Mouse (Mus musculus) CH12.LX (cell line): ENCODE results near the gene Gm45837. TPM values are rescaled to one million over a fixed set of nuclear protein-coding genes. Genes with fewer than 3 reads are reported as not detected.

Source experiments
- DNase-seq: peaks from one replicate; pipeline ENCODE4 v3.0.0-alpha.2; 2013; ENCODE audit errors: extremely low read depth
- H3K27ac ChIP-seq: 2 replicates; pipeline ENCODE4 v1.5.1; 2012; ENCODE audit warnings: low read depth, mild to moderate bottlenecking, control low read depth, moderate library complexity; ENCODE audit not compliant: insufficient read depth
- H3K27me3 ChIP-seq: replicated peaks from 2 replicates; pipeline ENCODE3; 2012; ENCODE audit warnings: inconsistent platforms
- H3K36me3 ChIP-seq, 2 experiments: replicated peaks in 1 of 2; 2 replicates each; pipeline versions ENCODE3 to v1.6.1; 2012; ENCODE audit warnings: inconsistent platforms in 1 of 2, low read length in 1 of 2, mild to moderate bottlenecking in 1 of 2, mixed read lengths in 1 of 2, moderate library complexity in 1 of 2; ENCODE audit not compliant: control insufficient read depth in 1 of 2, insufficient read depth in 1 of 2
- H3K4me1 ChIP-seq, 2 experiments: 2 replicates each; pipeline ENCODE4 v1.6.1; 2012; ENCODE audit warnings: inconsistent platforms in 1 of 2, moderate library complexity in 1 of 2; ENCODE audit not compliant: insufficient read depth in 2 of 2, control insufficient read depth in 1 of 2
- H3K4me2 ChIP-seq: 2 replicates; pipeline ENCODE4 v1.6.1; 2012; ENCODE audit warnings: low read depth, mild to moderate bottlenecking, control low read depth; ENCODE audit not compliant: poor library complexity, insufficient read depth, severe bottlenecking
- H3K4me3 ChIP-seq, 3 experiments: fragments of 150-350 bp in 1 of 3; sonication (generic) in 1 of 3; replicated peaks in 1 of 3; 2 replicates each; pipeline versions ENCODE3 to v1.5.1; 2011 to 2012; ENCODE audit warnings: low read depth in 2 of 3, low read length in 2 of 3, mild to moderate bottlenecking in 2 of 3, moderate library complexity in 2 of 3, control low read depth in 1 of 3, improper control_type of control experiment in 1 of 3, inconsistent platforms in 1 of 3, mixed read lengths in 1 of 3; ENCODE audit not compliant: poor library complexity in 1 of 3
- H3K79me2 ChIP-seq: replicated peaks from 2 replicates; pipeline ENCODE4 v1.6.1; 2012; ENCODE audit warnings: mild to moderate bottlenecking, moderate library complexity; ENCODE audit not compliant: control insufficient read depth, poor library complexity, insufficient read depth, severe bottlenecking; ENCODE audit errors: extremely low read depth
- H3K9ac ChIP-seq: 2 replicates; pipeline ENCODE4 v1.6.1; 2012; ENCODE audit warnings: low read depth, mild to moderate bottlenecking, control low read depth, moderate library complexity; ENCODE audit not compliant: insufficient read depth
- H3K9me3 ChIP-seq: replicated peaks from 2 replicates; pipeline ENCODE3; 2012; ENCODE audit warnings: low read length, inconsistent platforms, mixed read lengths
- BHLHE40 ChIP-seq: IDR thresholded peaks from 2 replicates; pipeline ENCODE4 v1.6.1; 2011; ENCODE audit warnings: mild to moderate bottlenecking, low read depth, low read length, improper control_type of control experiment
- CHD1 ChIP-seq: IDR thresholded peaks from 2 replicates; pipeline ENCODE4 v1.6.1; 2012; ENCODE audit warnings: low read depth, low read length, improper control_type of control experiment, inconsistent platforms
- E2F4 ChIP-seq: IDR thresholded peaks from 2 replicates; pipeline ENCODE4 v1.6.1; 2011; ENCODE audit warnings: low read depth, low read length, improper control_type of control experiment; ENCODE audit not compliant: insufficient replicate concordance
- ELF1 ChIP-seq: IDR thresholded peaks from 2 replicates; pipeline ENCODE4 v1.6.1; 2014; ENCODE audit warnings: low read depth, mild to moderate bottlenecking, inconsistent platforms, low read length, improper control_type of control experiment
- EP300 ChIP-seq: IDR thresholded peaks from 2 replicates; pipeline ENCODE4 v1.6.1; 2011; ENCODE audit warnings: low read length, improper control_type of control experiment
- ETS1 ChIP-seq: conservative IDR thresholded peaks from 2 replicates; pipeline ENCODE4 v1.6.1; 2012; ENCODE audit warnings: low read depth, mild to moderate bottlenecking, inconsistent platforms, low read length, improper control_type of control experiment, moderate library complexity
- GABPA ChIP-seq: IDR thresholded peaks from 2 replicates; pipeline ENCODE4 v1.6.1; 2012; ENCODE audit warnings: low read depth, low read length, improper control_type of control experiment, inconsistent platforms; ENCODE audit not compliant: insufficient replicate concordance
- HCFC1 ChIP-seq: IDR thresholded peaks from 2 replicates; pipeline ENCODE4 v1.6.1; 2012; ENCODE audit warnings: low read depth, mild to moderate bottlenecking, inconsistent platforms, low read length, improper control_type of control experiment
- JUN ChIP-seq: IDR thresholded peaks from 2 replicates; pipeline ENCODE4 v1.6.1; 2011; ENCODE audit warnings: low read depth, mild to moderate bottlenecking, low read length, improper control_type of control experiment, moderate library complexity; ENCODE audit not compliant: insufficient read depth
- MEF2A ChIP-seq: IDR thresholded peaks from 2 replicates; pipeline ENCODE4 v1.6.1; 2014; ENCODE audit warnings: low read depth, mild to moderate bottlenecking, inconsistent platforms, low read length, improper control_type of control experiment, borderline replicate concordance
- MXI1 ChIP-seq: IDR thresholded peaks from 2 replicates; pipeline ENCODE4 v1.6.1; 2011; ENCODE audit warnings: mild to moderate bottlenecking, low read depth, low read length, improper control_type of control experiment
- NRF1 ChIP-seq: IDR thresholded peaks from 2 replicates; pipeline ENCODE4 v1.6.1; 2014; ENCODE audit warnings: low read depth, mild to moderate bottlenecking, inconsistent platforms, low read length, improper control_type of control experiment, moderate library complexity
- POLR2A ChIP-seq: IDR thresholded peaks from 2 replicates; pipeline ENCODE4 v1.6.1; 2011; ENCODE audit warnings: low read depth, mild to moderate bottlenecking, improper control_type of control experiment, low read length
- POLR2AphosphoS2 ChIP-seq: IDR thresholded peaks from 2 replicates; pipeline ENCODE4 v1.6.1; 2011; ENCODE audit warnings: low read depth, low read length, improper control_type of control experiment
- RCOR1 ChIP-seq: conservative IDR thresholded peaks from 2 replicates; pipeline ENCODE4 v1.6.1; 2012; ENCODE audit warnings: low read depth, mild to moderate bottlenecking, inconsistent platforms, low read length, improper control_type of control experiment
- SIN3A ChIP-seq: IDR thresholded peaks from 2 replicates; pipeline ENCODE4 v1.6.1; 2012; ENCODE audit warnings: low read length, improper control_type of control experiment, inconsistent platforms
- TCF12 ChIP-seq: IDR thresholded peaks from 2 replicates; pipeline ENCODE4 v1.6.1; 2014; ENCODE audit warnings: low read depth, mild to moderate bottlenecking, inconsistent platforms, low read length, improper control_type of control experiment
- USF2 ChIP-seq: conservative IDR thresholded peaks from 2 replicates; pipeline ENCODE4 v1.6.1; 2011; ENCODE audit warnings: low read depth, low read length, improper control_type of control experiment
- ZC3H11A ChIP-seq: IDR thresholded peaks from 2 replicates; pipeline ENCODE4 v1.6.1; 2012; ENCODE audit warnings: low read depth, mild to moderate bottlenecking, inconsistent platforms, low read length, improper control_type of control experiment
- ZKSCAN1 ChIP-seq: IDR thresholded peaks from 2 replicates; pipeline ENCODE4 v1.6.1; 2012; ENCODE audit warnings: low read depth, inconsistent platforms, low read length, improper control_type of control experiment, borderline replicate concordance
- ZMIZ1 ChIP-seq: IDR thresholded peaks from 2 replicates; pipeline ENCODE4 v1.6.1; 2012; ENCODE audit warnings: low read depth, mild to moderate bottlenecking, inconsistent platforms, low read length, improper control_type of control experiment
- dilution Hi-C: fragments of 300-500 bp; cut with MboI; formaldehyde crosslinking; loops from 2 replicates; pipeline ENCODE4 v1.14.3; 2020; ENCODE audit warnings: low sequenced_read_pairs; ENCODE audit not compliant: extremely low pct_unique_long_range_greater_than_20kb, extremely low pct_ligation_motif_present
- in situ Hi-C: fragments of 300-500 bp; cut with MboI; formaldehyde crosslinking; loops from 3 replicates; pipeline ENCODE4 v1.14.3; 2019; ENCODE audit warnings: low sequenced_read_pairs, low pct_ligation_motif_present, low pct_unique_long_range_greater_than_20kb, mixed read lengths
- polyA plus RNA-seq: library from polyadenylated mRNA; unstranded; fragments of >175 nt; gene quantifications from 2 replicates; pipeline ENCODE4 v1.2.1, GENCODE M21; 2012; ENCODE audit warnings: low read depth; ENCODE audit not compliant: insufficient read length
- total RNA-seq, 2 experiments: library from RNA; depleted of rRNA; stranded (reverse); fragments of 300-350 nt in 1 of 2; fragments of >200 nt in 1 of 2; gene quantifications; 2 replicates each; pipeline ENCODE4 v1.2.3; 2012 to 2014

Gm45837 gene
- total and polyA plus RNA-seq, 3 experiments = 0.04 to 0.84 TPM; not detected in 1

GRCm38 (mm10) chr7:101523205-101523604 is 112.5 kb downstream of the Gm45837 start:
- dilution Hi-C loops = no loop called here
- Histone ChIP-seq H3K9me3 (peaks cover 8% of the 10 kb centered on the region), H3K4me1 (no peaks in the 10 kb centered on the region), H3K4me2 (no peak overlapping the region), H3K36me3 (no peaks in the 10 kb centered on the region), H3K27me3 (peaks cover 80% of the 10 kb centered on the region), H3K79me2 (no peaks in the 10 kb centered on the region), H3K4me3 (no peak overlapping the region), H3K27ac (no peak overlapping the region), H3K9ac (no peak overlapping the region)
- no peak for DNase-seq
- TF ChIP-seq ZMIZ1 (no peak), EP300 (no peak)
- in situ Hi-C loops = loop anchor here (25.0 kb wide), 1 partner anchor 111 kb away; the partner anchor contains the start of genes Gm45837 and Pde2a

- no peak overlapping the region for H3K4me2 ChIP-seq
- no peak overlapping the region for H3K27ac ChIP-seq
- H3K79me2 ChIP-seq = no peaks in the 10 kb centered on the region
- peaks cover under 1% of the 10 kb centered on the region for H3K9me3 ChIP-seq
- TF ChIP-seq POLR2AphosphoS2 = no peak
- TF ChIP-seq NRF1 = no peak
- TF ChIP-seq HCFC1 = no peak
- TF ChIP-seq SIN3A = no peak
- no peak for TF ChIP-seq POLR2A
- TF ChIP-seq BHLHE40 = no peak
- no peak for TF ChIP-seq E2F4
- no peak for TF ChIP-seq ZC3H11A
- no peak for TF ChIP-seq MEF2A
- TF ChIP-seq CHD1 = no peak
- dilution Hi-C loops (no loop called here), in situ Hi-C loops (no loop called here)
- no peak for DNase-seq
- H3K27me3 ChIP-seq = peaks cover 69% of the 10 kb centered on the region
- H3K9ac ChIP-seq = no peak overlapping the region
- no peaks in the 10 kb centered on the region for H3K4me1 ChIP-seq
- no peaks in the 10 kb centered on the region for H3K36me3 ChIP-seq
- H3K4me3 ChIP-seq = no peak overlapping the region
Observed at GRCm38 (mm10) chr7:101526484-101526883, 115.8 kb downstream of the Gm45837 start.

DNA sequence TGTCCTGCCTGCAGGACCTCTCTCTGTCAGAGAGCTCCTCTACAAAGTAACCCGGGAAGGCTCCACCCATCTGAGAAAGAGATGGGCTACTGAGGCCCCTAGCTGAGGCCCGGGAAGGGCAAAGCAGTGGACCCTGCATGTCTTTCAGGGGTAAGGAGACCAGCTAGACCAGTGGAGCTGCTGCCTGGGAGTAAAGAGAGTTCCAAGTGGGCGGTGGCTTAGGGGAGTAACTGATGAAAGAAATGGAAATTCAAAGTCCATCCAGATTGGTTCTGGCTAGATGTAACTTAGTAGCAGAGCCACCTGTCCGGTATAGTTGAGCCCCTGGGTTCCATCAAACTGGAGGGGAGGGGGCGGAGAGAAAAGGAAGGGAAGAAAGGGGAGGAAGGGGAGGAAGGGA is 123.7 kb downstream of the Gm45837 start:
- peaks cover 56% of the 10 kb centered on the region for H3K27me3 ChIP-seq
- no peak for TF ChIP-seq ETS1
- no peak for TF ChIP-seq RCOR1
- no peak for TF ChIP-seq MXI1
- no peak for TF ChIP-seq ZKSCAN1
- TF ChIP-seq SIN3A = no peak
- no peak for TF ChIP-seq JUN
- no peak for TF ChIP-seq TCF12
- no peak for TF ChIP-seq ZC3H11A
- TF ChIP-seq ELF1 = no peak
- no peak for TF ChIP-seq GABPA
- TF ChIP-seq E2F4 = no peak
- no peak for TF ChIP-seq ZMIZ1
- no peak for TF ChIP-seq USF2
- H3K36me3 ChIP-seq = no peaks in the 10 kb centered on the region
- dilution Hi-C loops = no loop called here
- H3K4me1 ChIP-seq = peaks cover 0 to 10% of the 10 kb centered on the region in 2 experiments; a peak in 2 of 4 replicates
- H3K9ac ChIP-seq = no peak overlapping the region
- H3K4me3 ChIP-seq = no peak overlapping the region
- no peaks in the 10 kb centered on the region for H3K79me2 ChIP-seq
- DNase-seq = no peak
- no peak overlapping the region for H3K4me2 ChIP-seq
- in situ Hi-C loops = no loop called here
- no peak overlapping the region for H3K27ac ChIP-seq
- peaks cover 3% of the 10 kb centered on the region for H3K9me3 ChIP-seq
